Mouse (Mus musculus) erythroblast, embryonic 14.5 days (primary cell): ENCODE results near the gene Tiam1.

Source experiments
- GATA1 ChIP-seq: IDR thresholded peaks from 2 replicates; pipeline ENCODE4 v1.6.1; 2012; ENCODE audit warnings: low read length, inconsistent platforms, mixed read lengths
- TAL1 ChIP-seq: IDR thresholded peaks from 3 replicates; pipeline ENCODE4 v1.6.1; 2012; ENCODE audit warnings: low read length, inconsistent platforms, mixed read lengths

DNA sequence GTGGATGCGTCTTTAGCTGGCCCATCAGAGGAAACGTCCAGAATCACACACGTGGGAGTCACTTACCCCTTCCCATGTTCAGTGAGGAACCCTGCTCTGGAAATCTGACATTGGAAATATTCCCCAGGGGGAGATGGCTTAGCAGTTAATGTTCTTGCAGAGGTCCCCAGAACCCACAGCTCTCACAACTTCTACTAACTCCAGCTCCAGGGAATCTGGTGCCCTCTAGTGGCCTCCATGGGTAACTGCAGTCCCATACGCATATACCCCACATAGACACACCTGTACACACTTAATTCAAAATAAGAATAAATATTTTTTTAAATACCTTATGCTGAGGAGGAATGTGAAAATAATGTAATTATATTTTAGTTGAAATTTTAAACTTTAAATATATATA, 23.6 kb downstream of the Tiam1 start:
- TF ChIP-seq TAL1 = no peak
- TF ChIP-seq GATA1 = no peak
